Mouse (Mus musculus) MEL (cell line): Measurements from ENCODE around the gene Ascc2.

Experiments used
- CTCF ChIP-seq, 3 experiments: IDR thresholded peaks in 2 of 3; conservative IDR thresholded peaks in 1 of 3; 2 replicates each; pipeline ENCODE4 v1.5.1; 2011 to 2012; ENCODE audit warnings: low read length in 3 of 3, low read depth in 2 of 3, mild to moderate bottlenecking in 2 of 3, improper control_type of control experiment in 1 of 3, inconsistent platforms in 1 of 3, mixed read lengths in 1 of 3, moderate library complexity in 1 of 3; ENCODE audit not compliant: control insufficient read depth in 1 of 3, insufficient read depth in 1 of 3, poor library complexity in 1 of 3, severe bottlenecking in 1 of 3
- EP300 ChIP-seq, 2 experiments: IDR thresholded peaks; 2 replicates each; pipeline ENCODE4 v1.6.1; 2011; ENCODE audit warnings: improper control_type of control experiment in 2 of 2, low read length in 2 of 2, low read depth in 1 of 2, mild to moderate bottlenecking in 1 of 2
- JUND ChIP-seq: IDR thresholded peaks from 2 replicates; pipeline ENCODE4 v1.6.1; 2011; ENCODE audit warnings: low read depth, mild to moderate bottlenecking, improper control_type of control experiment, low read length
- MAFK ChIP-seq: IDR thresholded peaks from 2 replicates; pipeline ENCODE4 v1.6.1; 2011; ENCODE audit warnings: low read depth, mild to moderate bottlenecking, low read length, improper control_type of control experiment, borderline replicate concordance
- POLR2A ChIP-seq, 2 experiments: IDR thresholded peaks; 2 replicates each; pipeline ENCODE4 v1.6.1; 2011 to 2012; ENCODE audit warnings: low read length in 2 of 2, mild to moderate bottlenecking in 2 of 2, control low read depth in 1 of 2, improper control_type of control experiment in 1 of 2, low read depth in 1 of 2, moderate library complexity in 1 of 2; ENCODE audit not compliant: control insufficient read depth in 1 of 2, insufficient read depth in 1 of 2, poor library complexity in 1 of 2
- TAL1 ChIP-seq: IDR thresholded peaks from 2 replicates; pipeline ENCODE4 v1.6.1; 2012; ENCODE audit warnings: mild to moderate bottlenecking, inconsistent platforms, low read length, moderate library complexity, mixed read lengths
- UBTF ChIP-seq: IDR thresholded peaks from 2 replicates; pipeline ENCODE4 v1.6.1; 2012; ENCODE audit warnings: low read depth, mild to moderate bottlenecking, inconsistent platforms, low read length, improper control_type of control experiment, moderate library complexity, borderline replicate concordance; ENCODE audit not compliant: insufficient read depth
- USF2 ChIP-seq, 2 experiments: IDR thresholded peaks; 2 replicates each; pipeline ENCODE4 v1.6.1; 2011 to 2012; ENCODE audit warnings: improper control_type of control experiment in 2 of 2, low read length in 2 of 2, borderline replicate concordance in 1 of 2, inconsistent platforms in 1 of 2, low read depth in 1 of 2, mild to moderate bottlenecking in 1 of 2; ENCODE audit not compliant: insufficient read depth in 1 of 2

DNA sequence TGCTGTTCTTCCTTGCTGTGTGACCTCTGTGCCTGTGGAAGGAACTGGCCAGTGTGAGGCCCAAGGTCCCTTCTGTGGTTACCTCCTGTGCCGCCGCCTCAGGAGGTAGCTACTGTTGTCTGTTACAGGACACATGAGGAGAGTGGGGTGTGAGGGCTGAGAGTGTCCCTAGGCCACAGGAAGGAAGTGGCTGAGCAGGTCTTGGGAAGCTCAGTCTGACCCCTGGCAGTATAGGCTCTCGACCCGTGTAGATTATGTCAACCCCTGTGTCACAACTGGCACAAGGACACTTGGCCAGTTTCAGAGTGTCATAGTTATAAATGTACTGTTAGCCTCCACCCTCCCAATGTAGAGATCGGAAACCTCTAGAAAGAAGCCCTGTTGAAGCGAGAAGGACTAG lies 46.0 kb downstream of the Ascc2 start:
- TF ChIP-seq MAFK (no peak), TAL1 (no peak), USF2 (IDR thresholded peaks at IDR 0.05; ENCODE audit: borderline replicate concordance in 1 of 2, insufficient read depth in 1 of 2, low read depth in 1 of 2, low read length in 2 of 2) (no peak), JUND (no peak), CTCF (IDR thresholded peaks at IDR 0.05 in 2 of 3, conservative IDR thresholded peaks at IDR 0.05 in 1 of 3; ENCODE audit: control insufficient read depth in 1 of 3, insufficient read depth in 1 of 3, low read depth in 2 of 3, low read length in 3 of 3, poor library complexity in 1 of 3, severe bottlenecking in 1 of 3) (no peak), POLR2A (IDR thresholded peaks at IDR 0.05; ENCODE audit: control insufficient read depth in 1 of 2, insufficient read depth in 1 of 2, low read depth in 1 of 2, low read length in 2 of 2, poor library complexity in 1 of 2) (no peak), EP300 (IDR thresholded peaks at IDR 0.05; ENCODE audit: low read depth in 1 of 2, low read length in 2 of 2) (no peak), UBTF (no peak)
